9 mouse cellular contexts compared by ENCODE assay signal in the genomic region with DNA sequence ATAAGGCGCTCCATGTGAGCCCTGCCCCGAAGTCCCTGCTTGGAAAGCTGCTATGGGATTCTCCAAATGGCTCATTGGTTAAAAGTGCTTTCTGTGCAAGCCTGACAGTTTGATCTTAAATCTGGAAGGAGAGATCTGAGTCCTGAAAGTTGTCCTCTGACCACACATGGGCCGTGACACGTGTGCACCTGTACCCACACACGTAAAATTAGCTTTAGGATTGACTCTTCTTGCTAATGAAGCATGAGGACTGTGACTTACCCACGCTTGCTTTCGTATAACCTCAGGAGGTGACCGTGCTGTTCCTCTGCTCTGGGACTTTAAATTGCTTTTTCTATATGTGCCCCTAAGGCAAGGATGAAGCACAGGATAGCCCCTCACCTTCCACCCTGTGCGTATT. TPM values are rescaled to one million over a fixed set of nuclear protein-coding genes. Genes with fewer than 3 reads are reported as not detected.
DNase-seq lines count a peak whose midpoint lies in the region; ATAC-seq and TF ChIP-seq lines count a peak whose summit lies in the region.
"Had no signal": no experiment of that assay in that cellular context is flagged by ENCODE, and none has a peak within 500 bp of the region (broad histone marks: within the 10 kb centered on the region; RNA-seq: fewer than 3 reads in every experiment).

No protein-coding gene starts in this region.

- 78% methylated on average over 9 of the region's 9 CpGs for WGBS in forebrain, embryonic 16.5 days
- WGBS in liver, embryonic 15.5 days (ENCODE audit: insufficient replicate concordance), result 76% methylated on average over 9 of the region's 9 CpGs

- H3K4me1 ChIP-seq in forebrain, embryonic 16.5 days (replicated peaks; ENCODE audit: control insufficient read depth, insufficient read depth, low read length), result peaks cover 68% of the 10 kb centered on the region
- H3K4me1 ChIP-seq in liver, embryonic 15.5 days (replicated peaks), result peaks cover 87% of the 10 kb centered on the region

- 0 out of 2 replicates have a peak overlapping the region, but pooled peaks have one; percentile 9 for H3K4me3 ChIP-seq in gastrocnemius, adult 2 months
- H3K4me3 ChIP-seq in forebrain, embryonic 16.5 days (replicated peaks; ENCODE audit: low read length), result peak overlapping the region; percentile 91
- H3K4me3 ChIP-seq in liver, embryonic 15.5 days (replicated peaks), result peak overlapping the region; percentile 70

- intact Hi-C loops in gastrocnemius, adult 2 months (cut with DNase I), result no loop called here

- no peak for DNase-seq in gastrocnemius, adult 2 months
- DNase-seq in gastrocnemius, postnatal 10 days, result no peak
- DNase-seq in 3134 (ENCODE audit: extremely low read depth, insufficient read length, low spot score), result peak; percentile 33
- DNase-seq in layer of hippocampus, adult 8-10 months (ENCODE audit: low spot score in 2 of 2), result no peak
- DNase-seq: gastrocnemius, postnatal 36 days had no signal

- no peak overlapping the region for H3K27ac ChIP-seq in gastrocnemius, adult 2 months
- H3K27ac ChIP-seq in forebrain, embryonic 16.5 days (ENCODE audit: low read length), result no peak overlapping the region
- peak overlapping the region; percentile 83; the same call in 1 of the 2 replicates for H3K27ac ChIP-seq in liver, embryonic 15.5 days (replicated peaks)

- H3K27me3 ChIP-seq in forebrain, embryonic 16.5 days (replicated peaks; ENCODE audit: control insufficient read depth, insufficient read depth, low read length), result no peaks in the 10 kb centered on the region
- no peaks in the 10 kb centered on the region for H3K27me3 ChIP-seq in liver, embryonic 15.5 days

- ATAC-seq in forebrain, embryonic 16.5 days, result no peak
- no peak for ATAC-seq in liver, embryonic 15.5 days (ENCODE audit: insufficient read depth)
- ATAC-seq in inflammation-experienced regulatory T-cells, adult 6 months, result no peak
- no peak for ATAC-seq in cerebellum, adult (ENCODE audit: insufficient number of reproducible peaks, low FRiP score, low TSS enrichment)

- H3K9me3 ChIP-seq in forebrain, embryonic 16.5 days (ENCODE audit: control insufficient read depth, low read length), result no peaks in the 10 kb centered on the region
- H3K9me3 ChIP-seq in liver, embryonic 15.5 days (replicated peaks), result no peaks in the 10 kb centered on the region

- peak overlapping the region; percentile 97 for H3K4me2 ChIP-seq in forebrain, embryonic 16.5 days (ENCODE audit: low read length)
- H3K4me2 ChIP-seq in liver, embryonic 15.5 days, result peak overlapping the region; percentile 93

- H3K36me3 ChIP-seq in forebrain, embryonic 16.5 days (ENCODE audit: control insufficient read depth, insufficient read depth), result peaks cover 42% of the 10 kb centered on the region
- peaks cover 90% of the 10 kb centered on the region for H3K36me3 ChIP-seq in liver, embryonic 15.5 days (replicated peaks)

- TF ChIP-seq CTCF in gastrocnemius, adult 2 months (IDR thresholded peaks at IDR 0.05), result no peak

- H3K9ac ChIP-seq in forebrain, embryonic 16.5 days (replicated peaks; ENCODE audit: low read depth, low read length), result peak overlapping the region; percentile 34
- peak overlapping the region; percentile 35; the same call in 1 of the 2 replicates for H3K9ac ChIP-seq in liver, embryonic 15.5 days

RNA-seq across cellular contexts. Expression of a gene that starts 5.6 kb away (rescaled TPM):
- 1 to 10 TPM; 7.4 to 9.1 TPM for total RNA-seq in gastrocnemius, adult 2 months (2021)
- total RNA-seq in gastrocnemius, postnatal 10 days (2021), result 10 to 100 TPM; 55.2 to 56.7 TPM
- 290 and 318 TPM in 2 replicates for polyA plus RNA-seq in forebrain, embryonic 16.5 days (2015; fragmentation: Nextera tagmentation; extraction: Ambion mirVana)
- 108 and 124 TPM in 2 replicates for polyA plus RNA-seq in liver, embryonic 15.5 days (2015; fragmentation: Nextera tagmentation; extraction: Ambion mirVana)
- polyA plus RNA-seq in inflammation-experienced regulatory T-cells, adult 6 months (2017; shearing (Covaris generic)), result 10 to 100 TPM; 24.8 to 27.3 (median 25.3) TPM
- total RNA-seq in layer of hippocampus, adult 8-10 months (2022), result 100 to 1,000 TPM; 662 to 773 (median 703) TPM

RNA-seq across cellular contexts. Expression of a gene that starts 33.8 kb away (rescaled TPM):
- under 1 TPM in 1 of 2 experiments, not detected in 1; 0.13 TPM for total RNA-seq in gastrocnemius, adult 2 months (2021)
- total RNA-seq in gastrocnemius, postnatal 10 days (2021), result under 1 TPM; 0.33 to 0.61 TPM
- polyA plus RNA-seq in forebrain, embryonic 16.5 days (2015; fragmentation: Nextera tagmentation; extraction: Ambion mirVana), result 0.07 and 0.16 TPM in 2 replicates
- polyA plus RNA-seq in liver, embryonic 15.5 days (2015; fragmentation: Nextera tagmentation; extraction: Ambion mirVana), result 0.03 TPM in 1 of 2 replicates, not detected in the other
- under 1 TPM; 0.29 to 0.81 (median 0.55) TPM for polyA plus RNA-seq in inflammation-experienced regulatory T-cells, adult 6 months (2017; shearing (Covaris generic))
- total RNA-seq in layer of hippocampus, adult 8-10 months (2022), result 1 to 10 TPM; 2.3 to 3.0 (median 2.7) TPM

Comparison
In these comparisons a context has a peak if more than half of its experiments do, and no peak if none do; other contexts are left out.
1. H3K4me3 ChIP-seq: peak in every context shown above with its lines; median percentile 91 in forebrain, embryonic 16.5 days; 70 in liver, embryonic 15.5 days; 9 in gastrocnemius, adult 2 months.
2. RNA of a gene that starts 5.6 kb away (total RNA-seq): 662 to 773 TPM in layer of hippocampus, adult 8-10 months; 55.2 to 56.7 TPM in gastrocnemius, postnatal 10 days and 7.4 to 9.1 TPM in gastrocnemius, adult 2 months; every median in the first group is over 10 times any median in the second.